Mouse (Mus musculus) forebrain, embryonic 16.5 days (tissue): ENCODE measurements around the gene Gm28079. TPM values are rescaled to one million over a fixed set of nuclear protein-coding genes. Genes with fewer than 3 reads are reported as not detected.
"Not testable (repeated sequence)": the region's sequence is repeated elsewhere in the genome, so short reads cannot be mapped to it uniquely, and the experiment has no call there.

Source experiments
- ATAC-seq: fragments of 200-750 bp; cut with Nextera tagmentation; 2 replicates; pipeline ENCODE4 v1.8.0; 2017; ENCODE audit warnings: mild to moderate bottlenecking, moderate library complexity
- H3K27ac ChIP-seq: fragments of 300-500 bp; sonication (generic); 2 replicates; pipeline ENCODE4 v1.5.1; 2014; ENCODE audit warnings: low read length, control low read depth
- H3K27me3 ChIP-seq: fragments of 300-500 bp; sonication (generic); replicated peaks from 2 replicates; pipeline ENCODE4 v1.6.1; 2014; ENCODE audit warnings: low read length; ENCODE audit not compliant: control insufficient read depth, insufficient read depth
- H3K36me3 ChIP-seq: fragments of 300-500 bp; sonication (generic); 2 replicates; pipeline ENCODE4 v1.6.1; 2014; ENCODE audit not compliant: control insufficient read depth, insufficient read depth
- H3K4me1 ChIP-seq: fragments of 300-500 bp; sonication (generic); replicated peaks from 2 replicates; pipeline ENCODE4 v1.6.1; 2014; ENCODE audit warnings: low read length; ENCODE audit not compliant: control insufficient read depth, insufficient read depth
- H3K4me2 ChIP-seq: fragments of 300-500 bp; sonication (generic); 2 replicates; pipeline ENCODE4 v1.6.1; 2014; ENCODE audit warnings: mild to moderate bottlenecking, low read length, control low read depth
- H3K4me3 ChIP-seq: fragments of 300-500 bp; sonication (generic); replicated peaks from 2 replicates; pipeline ENCODE4 v1.5.1; 2014; ENCODE audit warnings: mild to moderate bottlenecking, low read length, control low read depth
- H3K9ac ChIP-seq: fragments of 300-500 bp; sonication (generic); replicated peaks from 2 replicates; pipeline ENCODE4 v1.6.1; 2014; ENCODE audit warnings: low read depth, low read length, control low read depth
- H3K9me3 ChIP-seq: fragments of 300-500 bp; sonication (generic); 2 replicates; pipeline ENCODE4 v1.6.1; 2016; ENCODE audit warnings: low read length; ENCODE audit not compliant: control insufficient read depth
- WGBS: fragments of 180-500 bp; shearing (Covaris S2); extraction: QIAGEN DNeasy Blood & Tissue Kit; methylation state at CpG from one replicate; pipeline ENCODE4 v1.1.7; 2014; 5-methylcytosine and 5-hydroxymethylcytosine counted together
- polyA plus RNA-seq: library from polyadenylated mRNA; unstranded; fragments of >200 nt; fragmentation: Nextera tagmentation; extraction: Ambion mirVana; gene quantifications from 2 replicates; pipeline ENCODE4 v1.2.1, GENCODE M21; 2015

Gm28079 gene
- polyA plus RNA-seq, result not detected in 2 replicates

DNA sequence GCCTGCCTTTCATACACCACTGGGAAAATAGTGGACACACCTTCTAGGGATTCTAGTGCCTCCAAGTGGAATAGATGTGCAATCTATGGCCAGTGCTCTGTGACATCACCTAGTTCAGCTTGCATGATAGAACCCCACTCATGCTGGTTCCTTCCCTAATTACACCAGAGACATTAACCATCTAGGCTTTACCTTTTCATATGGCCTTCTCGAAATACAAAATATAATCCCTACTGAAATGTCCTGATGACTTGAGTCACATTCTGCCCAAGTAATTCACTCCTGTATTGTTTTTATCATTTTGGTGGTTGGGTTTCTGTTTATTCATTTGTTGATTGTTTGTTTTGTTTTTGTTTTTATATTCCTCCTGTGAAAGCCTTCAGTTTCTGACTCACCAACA is at the start of gene Gm28079:
Gm28079 (minus strand) TSS at position 101 of the 400 bp plus-strand sequence.
- ATAC-seq, H3K4me3 ChIP-seq, H3K27ac ChIP-seq, H3K4me1 ChIP-seq, H3K27me3 ChIP-seq, H3K4me2 ChIP-seq, H3K36me3 ChIP-seq, H3K9ac ChIP-seq, H3K9me3 ChIP-seq: not testable (repeated sequence)
- WGBS, result no CpG with 5 or more reads among the region's 1 CpGs
